Mouse (Mus musculus): ENCODE data around the gene Ercc4. TPM values are rescaled to one million over a fixed set of nuclear protein-coding genes. Genes with fewer than 3 reads are reported as not detected.

Gene Ercc4
- polyA plus RNA-seq, 1 experiment from 2014 or later, result 8.2 TPM

GRCm38 (mm10) chr16:13118754-13119294 lies 9.3 kb downstream of the Ercc4 start:
- 80% methylated on average over 2 of the region's 2 CpGs for WGBS (ENCODE audit: insufficient replicate concordance)
- Histone ChIP-seq H3K9me3 (replicated peaks) (no peaks in the 10 kb centered on the region), H3K4me2 (no peak overlapping the region), H3K36me3 (peaks cover 67% of the 10 kb centered on the region), H3K4me3 (no peak overlapping the region), H3K27me3 (replicated peaks) (no peaks in the 10 kb centered on the region), H3K9ac (no peak overlapping the region), H3K4me1 (no peaks in the 10 kb centered on the region), H3K27ac (no peak overlapping the region)
- ATAC-seq, result no peak

GRCm38 (mm10) chr16:13119641-13120350 lies 10.3 kb downstream of the Ercc4 start:
- no peak for ATAC-seq
- Histone ChIP-seq H3K4me1 (no peaks in the 10 kb centered on the region), H3K9me3 (replicated peaks) (no peaks in the 10 kb centered on the region), H3K4me2 (no peak overlapping the region), H3K36me3 (peaks cover 67% of the 10 kb centered on the region), H3K4me3 (no peak overlapping the region), H3K9ac (no peak overlapping the region), H3K27ac (no peak overlapping the region), H3K27me3 (replicated peaks) (no peaks in the 10 kb centered on the region)
- WGBS (ENCODE audit: insufficient replicate concordance), result 74% methylated on average over 3 of the region's 3 CpGs

- ATAC-seq, result no peak
- Histone ChIP-seq H3K36me3 (peaks cover 95% of the 10 kb centered on the region), H3K4me2 (no peak overlapping the region), H3K27ac (no peak overlapping the region), H3K27me3 (replicated peaks) (no peaks in the 10 kb centered on the region), H3K9me3 (replicated peaks) (no peaks in the 10 kb centered on the region), H3K4me1 (no peaks in the 10 kb centered on the region), H3K9ac (no peak overlapping the region), H3K4me3 (no peak overlapping the region)
- 84% methylated on average over 8 of the region's 8 CpGs for WGBS (ENCODE audit: insufficient replicate concordance)
These were observed 15.9 kb downstream of the Ercc4 start for GRCm38 (mm10) chr16:13125357-13125756.

DNA sequence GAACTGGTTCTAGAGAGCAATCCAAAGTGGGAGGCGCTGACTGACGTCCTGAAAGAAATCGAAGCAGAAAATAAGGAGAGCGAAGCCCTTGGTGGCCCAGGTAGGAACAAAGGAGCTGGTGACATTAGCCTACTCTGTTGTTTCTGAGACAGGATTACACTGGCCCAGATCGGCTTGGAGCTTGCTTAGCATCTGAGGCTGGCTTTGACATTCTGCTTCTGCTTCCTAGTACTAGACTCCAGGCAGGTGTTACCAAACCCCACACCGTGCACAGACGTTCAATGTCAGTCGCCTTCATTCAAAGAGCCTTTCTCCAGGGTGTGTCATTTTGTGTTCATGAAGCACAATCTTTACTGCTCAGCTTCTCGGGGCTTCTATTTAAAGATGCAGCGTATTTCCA lies 18.1 kb downstream of the Ercc4 start:
- 88% methylated on average over 10 of the region's 10 CpGs for WGBS (ENCODE audit: insufficient replicate concordance)
- Histone ChIP-seq H3K36me3 (peaks cover 93% of the 10 kb centered on the region), H3K27me3 (replicated peaks) (no peaks in the 10 kb centered on the region), H3K9me3 (replicated peaks) (no peaks in the 10 kb centered on the region), H3K4me2 (no peak overlapping the region), H3K9ac (no peak overlapping the region), H3K4me3 (no peak overlapping the region), H3K27ac (no peak overlapping the region), H3K4me1 (no peaks in the 10 kb centered on the region)
- no peak for ATAC-seq

DNA sequence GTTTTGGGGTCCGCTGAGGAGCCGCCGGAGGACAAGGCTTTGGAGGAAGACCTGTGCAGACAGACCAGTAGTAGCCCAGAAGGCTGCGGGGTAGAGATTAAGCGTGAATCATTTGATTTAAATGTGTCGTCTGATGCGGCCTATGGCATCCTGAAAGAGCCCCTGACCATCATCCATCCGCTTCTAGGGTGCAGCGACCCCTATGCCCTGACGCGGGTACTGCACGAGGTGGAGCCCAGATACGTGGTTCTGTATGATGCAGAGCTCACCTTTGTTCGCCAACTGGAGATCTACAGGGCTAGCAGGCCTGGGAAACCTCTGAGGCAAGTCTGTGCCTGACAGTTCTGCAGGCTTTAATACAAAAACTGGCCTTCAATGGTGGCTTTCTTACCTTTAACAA lies 20.9 kb downstream of the Ercc4 start:
- no peak overlapping the region for H3K4me2 ChIP-seq
- no peak for ATAC-seq
- H3K4me3 ChIP-seq, result no peak overlapping the region
- H3K4me1 ChIP-seq, result no peaks in the 10 kb centered on the region
- H3K9ac ChIP-seq, result no peak overlapping the region
- no peak overlapping the region for H3K27ac ChIP-seq
- H3K9me3 ChIP-seq (replicated peaks), result no peaks in the 10 kb centered on the region
- 51% methylated on average over 14 of the region's 14 CpGs for WGBS (ENCODE audit: insufficient replicate concordance)
- no peaks in the 10 kb centered on the region for H3K27me3 ChIP-seq (replicated peaks)
- H3K36me3 ChIP-seq, result peaks cover 76% of the 10 kb centered on the region

DNA sequence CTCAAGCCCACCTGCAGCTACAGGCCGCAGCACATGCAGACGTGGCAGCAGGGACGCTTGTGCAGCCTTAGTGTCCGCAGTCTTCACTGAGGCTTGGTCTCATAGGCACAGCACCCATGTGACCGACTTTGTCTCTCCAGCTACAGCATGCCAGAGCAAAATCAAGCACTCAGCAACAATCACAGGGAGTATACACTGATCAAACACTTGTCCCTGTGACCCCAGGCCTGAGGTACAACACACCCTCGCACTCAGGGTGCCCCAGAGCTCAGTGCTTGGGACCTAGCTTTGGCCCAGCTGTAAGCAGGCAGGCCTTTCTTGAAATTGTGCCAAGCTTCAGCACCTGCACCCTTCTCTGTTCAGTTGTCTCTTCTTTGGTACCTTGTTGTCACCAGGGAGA lies 31.7 kb downstream of the Ercc4 start:
- Histone ChIP-seq H3K4me2 (no peak overlapping the region), H3K27me3 (replicated peaks) (no peaks in the 10 kb centered on the region), H3K36me3 (peaks cover 48% of the 10 kb centered on the region), H3K9me3 (replicated peaks) (no peaks in the 10 kb centered on the region), H3K4me3 (no peak overlapping the region), H3K27ac (no peak overlapping the region), H3K4me1 (no peaks in the 10 kb centered on the region), H3K9ac (no peak overlapping the region)
- ATAC-seq, result no peak
- 84% methylated on average over 6 of the region's 6 CpGs for WGBS (ENCODE audit: insufficient replicate concordance)

- no peak overlapping the region for H3K4me3 ChIP-seq
- no peak overlapping the region for H3K4me2 ChIP-seq
- H3K27me3 ChIP-seq (replicated peaks), result no peaks in the 10 kb centered on the region
- no peak overlapping the region for H3K27ac ChIP-seq
- WGBS (ENCODE audit: insufficient replicate concordance), result 87% methylated on average over 7 of the region's 7 CpGs
- no peak for ATAC-seq
- H3K36me3 ChIP-seq, result peaks cover 75% of the 10 kb centered on the region
- no peak overlapping the region for H3K9ac ChIP-seq
- H3K9me3 ChIP-seq (replicated peaks), result no peaks in the 10 kb centered on the region
- no peaks in the 10 kb centered on the region for H3K4me1 ChIP-seq
These were observed 34.4 kb downstream of the Ercc4 start for GRCm38 (mm10) chr16:13143932-13144331.

DNA sequence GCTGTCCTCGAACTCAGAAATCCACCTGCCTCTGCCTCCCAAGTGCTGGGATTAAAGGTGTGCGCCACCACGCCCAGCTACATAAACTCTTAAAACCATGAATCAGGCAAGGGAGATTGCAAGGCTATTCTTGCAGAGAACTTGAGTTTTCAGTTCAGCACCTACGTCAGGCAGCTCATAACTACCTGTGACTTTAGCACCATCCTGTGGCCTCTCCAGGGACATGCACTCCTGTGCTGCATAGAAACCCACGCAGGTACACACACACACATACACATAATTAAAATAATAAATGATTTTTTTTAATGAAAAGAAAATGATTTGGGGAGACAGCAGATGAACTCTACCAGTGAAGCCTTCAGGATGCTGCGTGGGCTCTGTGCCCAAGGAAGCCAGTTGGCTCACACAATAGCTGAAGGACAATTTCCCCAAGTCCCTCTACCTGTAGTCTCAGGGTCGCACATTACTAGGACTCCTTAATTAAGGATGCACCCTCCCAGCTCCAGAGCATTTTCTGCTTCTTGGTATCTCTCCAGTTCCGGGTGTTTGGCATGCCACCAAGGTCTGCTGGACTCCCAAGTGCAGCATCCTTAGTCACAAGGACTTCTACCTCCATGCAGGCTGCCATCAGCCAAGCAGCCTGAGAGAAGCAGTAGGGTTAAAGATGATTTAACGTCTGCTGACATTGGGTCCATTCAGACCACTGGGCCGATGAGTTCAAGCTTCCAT lies 35.4 kb downstream of the Ercc4 start:
- no peak for ATAC-seq
- H3K9ac ChIP-seq, result no peak overlapping the region
- H3K27ac ChIP-seq, result no peak overlapping the region
- 77% methylated on average over 10 of the region's 10 CpGs for WGBS (ENCODE audit: insufficient replicate concordance)
- no peaks in the 10 kb centered on the region for H3K4me1 ChIP-seq
- no peaks in the 10 kb centered on the region for H3K9me3 ChIP-seq (replicated peaks)
- no peak overlapping the region for H3K4me3 ChIP-seq
- H3K4me2 ChIP-seq, result no peak overlapping the region
- no peaks in the 10 kb centered on the region for H3K27me3 ChIP-seq (replicated peaks)
- H3K36me3 ChIP-seq, result peaks cover 83% of the 10 kb centered on the region

- ATAC-seq, result no peak
- H3K27ac ChIP-seq, result no peak overlapping the region
- no peaks in the 10 kb centered on the region for H3K4me1 ChIP-seq
- no peak overlapping the region for H3K4me3 ChIP-seq
- no peak overlapping the region for H3K9ac ChIP-seq
- WGBS (ENCODE audit: insufficient replicate concordance), result 80% methylated on average over 4 of the region's 4 CpGs
- H3K9me3 ChIP-seq (replicated peaks), result no peaks in the 10 kb centered on the region
- H3K27me3 ChIP-seq (replicated peaks), result no peaks in the 10 kb centered on the region
- no peak overlapping the region for H3K4me2 ChIP-seq
- peaks cover 73% of the 10 kb centered on the region for H3K36me3 ChIP-seq
These were observed 36.7 kb downstream of the Ercc4 start for GRCm38 (mm10) chr16:13146231-13146630.

GRCm38 (mm10) chr16:13147810-13148555 lies 38.5 kb downstream of the Ercc4 start:
- Histone ChIP-seq H3K4me3 (no peak overlapping the region), H3K27ac (no peak overlapping the region), H3K27me3 (replicated peaks) (no peaks in the 10 kb centered on the region), H3K36me3 (peaks cover 62% of the 10 kb centered on the region), H3K4me1 (no peaks in the 10 kb centered on the region), H3K9me3 (replicated peaks) (no peaks in the 10 kb centered on the region), H3K9ac (no peak overlapping the region), H3K4me2 (no peak overlapping the region)
- ATAC-seq, result no peak
- 84% methylated on average over 19 of the region's 19 CpGs for WGBS (ENCODE audit: insufficient replicate concordance)

GRCm38 (mm10) chr16:13149950-13150349 lies 40.5 kb downstream of the Ercc4 start:
- no peak for ATAC-seq
- no peak overlapping the region for H3K4me3 ChIP-seq
- H3K27ac ChIP-seq, result no peak overlapping the region
- no peaks in the 10 kb centered on the region for H3K4me1 ChIP-seq
- peaks cover 47% of the 10 kb centered on the region for H3K36me3 ChIP-seq
- H3K9me3 ChIP-seq (replicated peaks), result no peaks in the 10 kb centered on the region
- H3K4me2 ChIP-seq, result no peak overlapping the region
- H3K27me3 ChIP-seq (replicated peaks), result no peaks in the 10 kb centered on the region
- H3K9ac ChIP-seq, result no peak overlapping the region
- 88% methylated on average over 8 of the region's 8 CpGs for WGBS (ENCODE audit: insufficient replicate concordance)

DNA sequence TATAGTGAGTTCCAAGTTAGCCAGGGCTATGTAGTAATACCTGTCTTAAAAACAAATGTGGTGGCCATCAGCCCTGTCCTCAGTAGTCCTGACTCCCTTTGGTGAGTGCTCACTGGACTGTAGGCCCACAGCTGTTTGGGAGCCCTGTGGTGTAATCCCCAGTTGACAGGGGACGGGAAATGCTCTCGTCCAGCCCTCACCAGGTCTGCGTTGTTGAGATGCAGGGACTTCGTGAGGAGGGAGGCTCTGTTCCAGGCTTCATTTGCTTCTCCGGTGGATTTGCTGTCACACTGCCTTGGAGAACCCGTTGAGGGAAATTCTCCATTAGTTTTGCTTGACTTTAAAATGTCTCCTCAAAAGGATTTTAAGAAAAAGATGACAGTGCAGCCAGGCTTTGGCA lies 41.3 kb downstream of the Ercc4 start:
- Histone ChIP-seq H3K27ac (no peak overlapping the region), H3K36me3 (peaks cover 43% of the 10 kb centered on the region), H3K9me3 (replicated peaks) (no peaks in the 10 kb centered on the region), H3K4me3 (no peak overlapping the region), H3K27me3 (replicated peaks) (no peaks in the 10 kb centered on the region), H3K9ac (no peak overlapping the region), H3K4me1 (no peaks in the 10 kb centered on the region), H3K4me2 (no peak overlapping the region)
- ATAC-seq, result no peak
- 76% methylated on average over 6 of the region's 6 CpGs for WGBS (ENCODE audit: insufficient replicate concordance)
